Mouse (Mus musculus) macrophage (primary cell): ENCODE results near the gene Sept9. TPM values are rescaled to one million over a fixed set of nuclear protein-coding genes. Genes with fewer than 3 reads are reported as not detected.
A peak's percentile ranks its signal among the peaks of the same experiment; 100 is the strongest.

Experiments used
- H3K27ac ChIP-seq: fragments of 350-480 bp; formaldehyde crosslinking; 2 replicates; pipeline ENCODE4 v1.9.0; 2021
- H3K36me3 ChIP-seq: fragments of 350-480 bp; formaldehyde crosslinking; 2 replicates; pipeline ENCODE4 v1.9.0; 2021; ENCODE audit errors: inconsistent target
- H3K4me3 ChIP-seq: fragments of 350-480 bp; formaldehyde crosslinking; 2 replicates; pipeline ENCODE4 v1.9.0; 2021; ENCODE audit errors: inconsistent target
- H3K79me2 ChIP-seq: fragments of 350-480 bp; formaldehyde crosslinking; 2 replicates; pipeline ENCODE4 v1.9.0; 2021; ENCODE audit errors: inconsistent target
- WGBS: methylation state at CpG from one replicate; pipeline ENCODE4 v1.1.7; 2026; ENCODE audit warnings: inconsistent platforms; ENCODE audit not compliant: missing documents; 5-methylcytosine and 5-hydroxymethylcytosine counted together
- polyA plus RNA-seq: library from polyadenylated mRNA; stranded (reverse); fragments of 250-400 nt; gene quantifications from 3 replicates; pipeline ENCODE4 v1.2.4, GENCODE M21; 2018; ENCODE audit warnings: inconsistent platforms

The Sept9 gene
- polyA plus RNA-seq, 1 experiment from 2014 or later, result 173 TPM

DNA sequence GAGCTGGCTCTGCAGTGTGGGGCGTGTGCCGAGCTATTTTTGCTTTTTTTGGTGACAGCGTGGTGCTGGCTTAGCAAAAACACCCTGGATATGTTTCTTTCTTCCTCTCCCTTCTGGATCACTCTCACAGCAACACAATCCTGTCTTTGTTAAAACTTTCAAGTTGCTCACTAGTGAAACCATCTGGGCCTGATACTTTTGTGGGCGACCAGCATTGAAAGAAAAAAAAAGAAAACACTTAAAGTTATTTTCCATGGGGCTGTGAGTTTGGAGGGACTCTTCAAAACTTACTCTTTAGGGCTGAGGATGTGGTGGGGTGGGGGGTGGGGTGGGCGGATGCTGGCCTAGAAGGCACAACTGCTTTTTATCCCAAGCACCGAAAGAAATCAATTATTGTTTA lies 102.3 kb downstream of the Sept9 start:
- 90% methylated on average over 6 of the region's 6 CpGs for WGBS
- H3K4me3 ChIP-seq, result no peak overlapping the region
- H3K36me3 ChIP-seq, result no peaks in the 10 kb centered on the region
- no peaks in the 10 kb centered on the region for H3K79me2 ChIP-seq
- no peak overlapping the region for H3K27ac ChIP-seq

DNA sequence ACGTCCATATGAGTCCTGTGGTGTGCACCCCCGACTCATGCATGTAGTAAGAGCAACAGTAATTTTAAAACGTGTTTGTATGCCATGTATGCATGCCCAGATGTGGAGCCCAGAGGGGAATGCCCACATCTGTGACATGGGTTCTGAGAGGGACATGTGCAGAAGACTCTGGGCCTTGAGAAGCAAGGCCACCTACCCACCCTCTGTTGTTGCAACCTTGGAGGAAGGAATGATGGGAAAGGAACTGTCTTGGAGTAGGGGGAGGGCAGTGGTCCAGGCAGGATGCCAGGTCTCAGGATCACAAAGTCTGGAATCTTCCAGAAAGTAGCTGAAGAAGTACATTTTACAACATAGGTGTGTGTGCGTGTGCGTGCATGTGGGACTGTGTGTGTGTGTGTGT lies 102.9 kb downstream of the Sept9 start:
- Histone ChIP-seq H3K36me3 (no peaks in the 10 kb centered on the region), H3K4me3 (no peak overlapping the region), H3K79me2 (no peaks in the 10 kb centered on the region), H3K27ac (no peak overlapping the region)
- 92% methylated on average over 5 of the region's 5 CpGs for whole genome bisulfite sequencing

DNA sequence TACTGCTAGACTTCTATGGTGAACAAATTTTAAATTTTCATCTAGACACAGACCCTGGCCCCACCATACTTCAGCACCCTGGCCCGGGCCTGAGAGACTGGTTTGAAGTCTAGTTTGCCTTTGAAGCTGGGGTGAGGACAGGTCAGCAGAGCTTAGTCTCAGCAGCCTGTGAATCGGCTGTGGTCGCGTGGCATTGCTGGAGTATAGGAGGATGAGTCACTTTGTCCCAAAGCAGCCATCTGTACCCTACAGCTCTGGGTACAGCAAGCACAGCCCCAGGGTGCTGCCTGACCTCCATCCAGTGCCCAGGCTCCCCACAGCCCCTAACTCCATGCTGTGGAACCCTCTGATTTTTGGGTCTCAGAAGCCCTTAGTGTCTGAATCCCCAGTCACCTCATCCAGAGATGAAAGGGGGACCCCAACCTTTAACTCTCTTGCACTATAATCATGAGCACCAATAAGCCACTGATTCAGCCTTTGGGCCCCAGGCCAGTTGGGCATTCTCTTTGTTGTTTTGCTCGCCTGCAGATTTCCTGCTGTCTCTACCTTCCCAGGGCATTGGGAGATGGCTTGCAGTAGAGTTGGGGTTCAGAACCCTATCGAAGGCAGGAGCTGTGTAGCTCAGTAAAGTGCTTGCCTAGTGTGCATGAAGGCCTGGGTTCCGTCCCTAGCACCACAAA lies 106.2 kb downstream of the Sept9 start:
- Histone ChIP-seq H3K79me2 (no peaks in the 10 kb centered on the region), H3K4me3 (no peak overlapping the region), H3K27ac (no peak overlapping the region), H3K36me3 (no peaks in the 10 kb centered on the region)
- WGBS, result 90% methylated on average over 7 of the region's 7 CpGs

DNA sequence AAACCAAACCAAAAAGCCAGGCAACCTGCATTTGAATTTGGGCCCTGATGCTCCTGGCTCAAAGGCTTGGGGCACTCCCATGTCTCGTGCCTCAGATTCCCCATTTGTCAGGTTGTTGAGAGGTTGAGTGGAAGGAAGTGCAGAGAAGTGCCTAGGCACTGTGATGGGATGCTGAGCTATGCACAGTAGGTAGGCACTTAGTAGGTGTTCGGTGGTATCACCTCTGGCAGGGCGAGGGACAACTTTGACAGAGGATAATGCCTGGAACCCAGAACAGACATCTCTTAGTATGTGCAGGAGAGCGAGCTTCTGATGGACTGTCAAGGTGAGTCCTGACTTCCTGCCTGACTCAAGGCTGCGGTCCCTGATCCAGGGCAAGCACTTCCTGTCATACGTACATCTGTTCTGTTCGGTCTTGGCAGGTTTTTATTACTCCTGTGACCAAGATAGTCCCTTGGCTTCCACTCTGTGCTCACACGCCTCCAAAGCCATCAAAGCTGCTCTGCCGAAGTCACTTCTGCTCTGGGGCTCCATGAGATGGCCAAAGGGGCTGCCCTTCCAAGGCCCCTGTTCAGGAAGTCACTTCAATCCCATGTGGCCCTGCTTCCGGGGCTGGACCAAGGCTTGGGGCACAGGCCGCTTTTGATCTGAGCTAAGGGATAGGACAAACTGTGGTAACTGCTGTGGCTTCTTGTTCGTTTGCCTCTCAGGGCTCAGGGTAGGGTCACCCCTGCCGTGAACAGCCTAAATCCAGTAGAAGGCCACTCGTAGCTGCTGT lies 107.0 kb downstream of the Sept9 start:
- Histone ChIP-seq H3K79me2 (no peaks in the 10 kb centered on the region), H3K36me3 (no peaks in the 10 kb centered on the region), H3K27ac (peak overlapping the region; percentile 29), H3K4me3 (no peak overlapping the region)
- 44% methylated on average over 14 of the region's 14 CpGs for WGBS

DNA sequence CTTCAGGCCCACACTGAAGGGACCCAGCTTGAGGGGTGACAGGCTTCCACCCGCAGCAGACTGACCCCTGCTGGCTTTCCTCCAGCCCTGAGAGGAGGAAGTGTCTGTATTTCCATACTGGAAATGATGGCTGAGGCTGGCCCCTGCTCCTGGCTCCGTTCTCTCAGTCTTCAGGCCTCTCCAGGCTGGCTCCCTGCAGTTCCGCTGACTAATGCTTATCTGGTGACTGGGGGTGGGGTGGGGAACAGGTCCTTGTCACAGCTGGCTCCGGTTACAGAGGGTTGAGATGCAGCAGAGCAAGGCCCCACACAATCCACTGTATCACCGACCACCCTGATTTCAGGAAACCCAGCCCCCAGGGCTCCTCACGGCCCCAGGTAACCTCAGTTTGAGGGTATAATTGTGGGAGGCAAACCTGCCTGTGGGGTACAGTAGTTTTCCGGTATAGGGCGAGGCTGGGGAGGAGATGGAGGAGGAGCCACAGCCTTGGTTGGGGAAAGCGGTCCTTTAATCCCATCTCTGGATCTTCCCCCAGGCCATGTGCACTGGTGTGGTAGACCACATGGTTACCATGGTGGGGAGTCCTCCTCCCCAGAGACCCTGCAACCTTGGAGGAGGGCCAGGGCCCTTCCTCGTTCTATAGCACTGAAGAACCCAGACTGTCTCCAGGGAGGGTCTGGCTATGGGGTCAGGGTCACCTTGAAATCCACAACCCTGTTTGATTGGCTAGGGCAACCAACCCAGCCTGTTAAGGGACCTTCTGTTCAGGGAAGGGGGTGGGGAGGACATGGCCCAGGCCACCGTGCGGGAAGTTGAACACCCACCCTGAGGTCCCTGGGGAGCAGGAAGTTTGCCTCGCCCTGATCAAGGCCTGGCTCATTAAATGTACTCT lies 108.7 kb downstream of the Sept9 start:
- H3K36me3 ChIP-seq, result no peaks in the 10 kb centered on the region
- H3K4me3 ChIP-seq, result peak overlapping the region; percentile 15; the same call in 1 of the 2 replicates
- H3K27ac ChIP-seq, result peak overlapping the region; percentile 27; the same call in 1 of the 2 replicates
- no peaks in the 10 kb centered on the region for H3K79me2 ChIP-seq
- 48% methylated on average over 13 of the region's 13 CpGs for WGBS

DNA sequence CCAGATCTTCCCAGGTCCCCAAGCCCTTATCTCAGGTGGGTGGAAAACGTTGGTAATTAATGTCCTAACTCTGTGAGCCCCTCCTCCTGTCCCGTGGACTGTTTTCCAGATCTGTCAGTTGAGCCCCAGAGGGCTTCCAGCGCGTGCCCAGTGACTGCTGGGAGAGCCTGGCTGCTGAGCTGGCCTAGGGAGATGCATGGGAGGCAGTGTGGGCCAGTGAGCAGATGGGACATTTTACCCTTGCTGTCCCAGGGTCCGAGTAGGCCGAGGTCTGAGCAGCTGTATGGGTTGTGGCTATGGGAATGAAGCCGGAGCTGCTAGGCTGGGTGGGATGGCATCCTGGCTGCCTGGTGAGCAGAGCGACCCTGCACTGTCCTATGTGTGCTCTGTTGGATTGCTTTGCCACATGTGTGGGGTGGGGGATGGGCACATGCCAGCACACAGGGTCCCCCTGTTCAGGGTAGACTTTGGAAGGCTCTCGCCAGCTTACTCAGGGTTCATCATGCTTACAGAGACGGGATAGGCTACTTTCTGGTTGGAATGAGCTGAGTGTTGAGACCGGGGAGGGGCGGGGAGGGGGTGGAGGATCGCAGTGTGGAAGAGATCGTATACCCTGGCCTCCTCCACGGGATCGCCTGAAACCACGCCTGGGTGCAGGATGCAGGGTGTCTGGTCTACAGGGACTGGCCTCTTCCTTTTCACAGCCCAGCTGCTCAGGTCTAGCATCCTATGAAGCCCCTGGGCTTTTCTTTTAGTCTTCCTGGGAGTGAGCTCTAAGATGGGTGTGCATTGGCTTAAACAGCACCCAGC lies 109.9 kb downstream of the Sept9 start:
- H3K4me3 ChIP-seq, result no peak overlapping the region
- H3K79me2 ChIP-seq, result no peaks in the 10 kb centered on the region
- WGBS, result 90% methylated on average over 16 of the region's 17 CpGs
- H3K27ac ChIP-seq, result no peak overlapping the region
- H3K36me3 ChIP-seq, result no peaks in the 10 kb centered on the region

DNA sequence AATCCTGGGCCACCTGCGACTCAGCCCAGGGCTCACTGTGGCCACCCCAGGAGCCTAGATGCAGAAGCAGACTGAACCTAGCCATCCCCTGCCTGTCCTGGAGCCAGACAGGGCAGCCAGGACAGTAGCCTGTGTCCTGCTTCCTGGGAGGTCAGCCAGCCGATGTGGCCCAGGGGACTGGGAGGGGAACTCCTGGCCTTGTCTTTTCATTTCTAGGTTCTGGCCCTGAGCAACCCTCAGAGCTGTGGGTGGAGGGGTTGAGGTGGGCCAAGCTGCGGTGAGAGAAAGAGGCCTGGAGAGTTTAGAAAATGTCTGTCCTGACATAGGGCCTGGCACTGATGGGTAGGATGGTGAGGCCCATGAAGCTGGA lies 110.4 kb downstream of the Sept9 start:
- WGBS, result 100% methylated on average over 3 of the region's 3 CpGs
- no peak overlapping the region for H3K4me3 ChIP-seq
- H3K36me3 ChIP-seq, result no peaks in the 10 kb centered on the region
- H3K27ac ChIP-seq, result no peak overlapping the region
- no peaks in the 10 kb centered on the region for H3K79me2 ChIP-seq

DNA sequence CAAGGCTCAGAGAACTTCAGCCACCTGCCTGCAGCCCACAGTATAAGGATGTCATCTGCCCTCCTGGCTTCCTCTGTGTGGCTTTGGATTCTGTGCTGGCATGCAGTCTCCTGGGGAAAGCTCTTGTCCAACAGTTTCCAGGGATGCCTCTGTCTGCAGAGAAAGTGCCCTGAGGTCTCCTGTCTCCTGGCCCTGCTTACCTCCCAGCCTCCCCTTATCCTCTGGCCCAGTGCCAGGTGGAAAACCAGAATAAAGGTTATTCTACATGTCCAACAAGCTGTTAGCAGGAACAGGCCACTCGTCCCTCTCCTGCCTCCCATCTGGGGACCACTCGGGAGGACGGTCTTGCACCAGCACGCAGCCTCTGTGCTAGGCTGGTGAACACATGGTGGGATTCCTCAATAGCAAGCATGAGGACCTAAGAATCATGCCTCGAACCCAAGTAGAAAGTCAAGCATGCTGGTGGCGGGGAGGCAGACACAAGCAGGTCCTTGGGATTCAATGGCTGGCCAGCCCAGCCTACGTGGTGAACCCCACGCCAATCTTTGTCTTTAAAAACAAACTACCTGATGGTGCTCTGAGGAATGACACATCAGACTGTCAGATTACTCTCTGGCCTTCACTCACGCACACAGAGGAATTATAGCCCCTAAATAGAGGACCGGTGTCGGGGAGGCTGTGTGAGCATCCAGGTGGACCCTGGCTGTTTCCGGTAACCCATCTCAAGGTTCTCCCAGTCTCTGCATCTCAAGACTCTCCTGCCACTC lies 111.1 kb downstream of the Sept9 start:
- Histone ChIP-seq H3K79me2 (no peaks in the 10 kb centered on the region), H3K4me3 (no peak overlapping the region), H3K36me3 (no peaks in the 10 kb centered on the region), H3K27ac (no peak overlapping the region)
- 95% methylated on average over 12 of the region's 12 CpGs for WGBS

DNA sequence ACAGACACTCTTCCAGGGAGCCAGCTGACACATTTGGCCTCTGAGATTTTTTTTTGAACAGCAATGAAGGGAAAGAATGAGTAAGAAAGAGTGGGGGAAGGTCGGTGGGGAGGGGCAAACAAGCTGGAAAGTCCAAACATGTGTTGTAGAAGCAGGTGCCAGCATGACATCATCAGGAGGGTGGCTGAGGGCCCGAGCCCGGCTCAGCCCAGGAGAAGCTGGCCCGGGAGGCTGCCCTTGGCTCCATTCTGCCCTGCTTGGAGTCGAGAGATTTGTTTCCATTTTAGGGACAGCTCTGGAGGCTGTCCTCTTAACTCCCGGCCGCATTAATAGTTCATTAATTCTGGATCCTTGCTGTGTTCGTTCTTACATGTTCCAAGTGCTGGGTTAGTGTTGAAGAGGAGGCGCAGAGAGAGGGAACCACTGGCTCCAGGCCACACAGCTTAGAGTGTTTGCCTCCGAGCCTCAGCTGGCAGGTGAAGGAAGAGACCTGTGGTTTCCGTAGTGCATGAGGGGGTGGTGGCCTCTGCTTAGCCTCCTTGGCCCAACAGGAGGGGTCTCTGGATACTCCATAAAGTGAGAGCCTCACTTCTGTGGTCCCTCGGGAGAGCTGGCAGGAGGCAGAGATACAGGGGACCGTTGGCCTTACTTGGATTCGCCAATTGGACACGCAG lies 111.8 kb downstream of the Sept9 start:
- no peak overlapping the region for H3K27ac ChIP-seq
- 72% methylated on average over 15 of the region's 15 CpGs for WGBS
- no peaks in the 10 kb centered on the region for H3K79me2 ChIP-seq
- no peak overlapping the region for H3K4me3 ChIP-seq
- H3K36me3 ChIP-seq, result no peaks in the 10 kb centered on the region

DNA sequence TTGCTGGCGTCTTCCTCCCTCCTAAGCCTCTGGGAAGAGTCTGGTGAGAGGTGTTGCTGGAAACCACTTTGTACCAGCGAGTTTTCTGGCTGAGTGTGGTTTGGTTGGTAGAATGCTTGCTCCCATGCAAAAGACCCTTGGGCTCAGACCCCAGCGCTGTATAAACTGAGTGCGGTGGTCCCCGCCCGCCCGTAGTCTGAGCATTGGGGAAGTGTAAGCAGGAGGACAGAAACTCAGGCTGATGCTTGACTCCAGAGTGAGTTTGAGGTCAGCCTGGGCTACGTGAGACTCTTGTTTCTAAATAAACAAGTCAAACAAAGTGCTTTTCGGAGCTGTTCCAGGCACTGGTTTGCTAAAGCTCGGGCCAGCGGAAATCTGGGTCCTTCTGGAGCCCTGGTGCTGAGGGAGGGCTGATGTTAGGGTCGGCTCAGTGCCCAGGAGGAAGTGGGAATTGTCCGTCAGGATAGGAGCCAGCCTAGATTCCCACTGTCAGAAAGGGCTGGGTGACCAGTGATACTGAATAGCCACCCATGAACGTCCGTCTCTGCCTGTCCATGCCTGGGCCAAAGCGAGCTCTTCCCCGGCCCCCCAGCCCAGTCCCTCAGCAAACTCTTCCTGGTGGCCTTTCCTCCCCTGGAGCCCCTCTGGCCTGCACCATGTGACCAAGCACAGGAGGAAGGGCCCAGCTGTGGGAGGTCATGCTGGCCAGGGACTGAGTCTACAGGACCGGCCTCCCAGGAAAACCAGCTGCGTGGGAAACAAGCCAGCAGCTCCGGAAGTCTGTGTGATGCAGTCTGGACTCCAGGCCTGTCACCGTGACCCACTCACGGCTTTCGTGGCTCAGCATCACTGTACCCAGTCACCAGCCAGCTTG lies 112.8 kb downstream of the Sept9 start:
- Histone ChIP-seq H3K27ac (no peak overlapping the region), H3K36me3 (no peaks in the 10 kb centered on the region), H3K79me2 (no peaks in the 10 kb centered on the region), H3K4me3 (no peak overlapping the region)
- 92% methylated on average over 19 of the region's 23 CpGs for WGBS

DNA sequence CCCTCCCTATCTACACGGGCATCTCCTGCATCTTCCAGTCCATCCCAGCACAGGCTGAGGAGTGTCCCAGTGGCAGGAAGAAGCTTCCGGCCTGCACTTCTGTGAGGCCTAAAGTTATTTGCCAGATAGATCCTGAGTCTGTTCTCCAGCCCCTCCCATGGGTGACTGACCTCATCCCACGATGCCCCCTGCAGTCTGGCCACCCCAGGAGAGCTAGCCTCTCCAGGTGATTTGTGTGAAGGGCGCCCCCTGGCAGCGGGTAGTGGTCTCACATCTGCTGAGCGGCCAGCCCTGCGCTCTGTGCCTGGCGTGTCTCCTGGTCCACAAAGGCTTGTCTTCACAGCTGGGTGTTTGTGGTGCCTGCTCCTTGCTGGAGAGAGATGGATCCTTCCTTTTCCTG lies 113.5 kb downstream of the Sept9 start:
- no peaks in the 10 kb centered on the region for H3K79me2 ChIP-seq
- no peak overlapping the region for H3K27ac ChIP-seq
- 73% methylated on average over 8 of the region's 8 CpGs for WGBS
- no peak overlapping the region for H3K4me3 ChIP-seq
- no peaks in the 10 kb centered on the region for H3K36me3 ChIP-seq

DNA sequence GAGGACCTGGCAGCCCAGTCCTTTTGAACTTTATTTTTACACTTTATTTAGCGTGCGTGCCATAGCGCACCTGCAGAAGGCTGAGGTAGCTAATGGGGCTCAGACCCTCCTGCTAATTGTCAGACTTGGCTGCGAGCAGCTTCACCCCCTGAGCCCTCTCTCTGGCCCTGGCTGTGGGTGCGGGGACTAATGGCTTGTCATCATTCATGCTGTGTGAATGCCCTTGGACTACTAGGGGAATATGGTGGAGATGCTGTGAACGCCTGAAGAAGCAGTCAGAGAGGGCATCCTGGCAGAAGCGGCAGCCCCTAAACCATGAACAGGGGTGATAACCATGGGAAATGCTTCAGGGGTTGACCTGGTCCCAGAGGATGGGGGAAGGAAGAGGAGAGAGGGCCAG lies 114.0 kb downstream of the Sept9 start:
- H3K4me3 ChIP-seq, result no peak overlapping the region
- H3K79me2 ChIP-seq, result no peaks in the 10 kb centered on the region
- no peaks in the 10 kb centered on the region for H3K36me3 ChIP-seq
- no peak overlapping the region for H3K27ac ChIP-seq
- 89% methylated on average over 7 of the region's 7 CpGs for whole genome bisulfite sequencing
